Mouse (Mus musculus) liver, adult 2 months (tissue): Measurements from ENCODE around the gene Spen.

Experiments
- CTCF ChIP-seq: fragments of 200-500 bp; IDR thresholded peaks from 2 replicates; pipeline ENCODE4 v1.5.1; 2011; ENCODE audit warnings: low read depth, low read length, control low read depth
- POLR2A ChIP-seq: fragments of 200-500 bp; IDR thresholded peaks from 2 replicates; pipeline ENCODE4 v1.6.1; 2011; ENCODE audit warnings: low read length, control low read depth; ENCODE audit not compliant: insufficient read depth; ENCODE audit errors: extremely low read depth

GRCm38 (mm10) chr4:141538408-141539212, at the start of gene Spen:
- TF ChIP-seq CTCF: no peak
- peak; percentile 52; the same call in 1 of the 2 replicates for TF ChIP-seq POLR2A
